Mouse (Mus musculus) liver, embryonic 13.5 days (tissue): Measurements from ENCODE around the gene Aoc3. TPM values are rescaled to one million over a fixed set of nuclear protein-coding genes. Genes with fewer than 3 reads are reported as not detected.
"Not testable (repeated sequence)": the region's sequence is repeated elsewhere in the genome, so short reads cannot be mapped to it uniquely, and the experiment has no call there.

Experiments used
- ATAC-seq: fragments of 200-750 bp; cut with Nextera tagmentation; 2 replicates; pipeline ENCODE4 v1.8.0; 2017; ENCODE audit warnings: low read depth, mild to moderate bottlenecking, moderate number of reproducible peaks, moderate library complexity
- DNase-seq: peaks from one replicate; pipeline ENCODE4 v3.0.0; 2022
- H3K27ac ChIP-seq: fragments of 300-500 bp; sonication (generic); 2 replicates; pipeline ENCODE4 v1.5.1; 2015; ENCODE audit warnings: moderate library complexity, mild to moderate bottlenecking, inconsistent platforms
- H3K27me3 ChIP-seq: fragments of 300-500 bp; sonication (generic); 2 replicates; pipeline ENCODE4 v1.6.1; 2015; ENCODE audit warnings: mild to moderate bottlenecking, inconsistent platforms
- H3K36me3 ChIP-seq: fragments of 300-500 bp; sonication (generic); 2 replicates; pipeline ENCODE4 v1.6.1; 2015; ENCODE audit warnings: mild to moderate bottlenecking, inconsistent platforms
- H3K4me1 ChIP-seq: fragments of 300-500 bp; sonication (generic); replicated peaks from 2 replicates; pipeline ENCODE4 v1.6.1; 2015; ENCODE audit warnings: inconsistent platforms
- H3K4me2 ChIP-seq: fragments of 300-500 bp; sonication (generic); 2 replicates; pipeline ENCODE4 v1.6.1; 2015; ENCODE audit warnings: inconsistent platforms, mild to moderate bottlenecking, moderate library complexity
- H3K4me3 ChIP-seq: fragments of 300-500 bp; sonication (generic); replicated peaks from 2 replicates; pipeline ENCODE4 v1.5.1; 2015; ENCODE audit warnings: mild to moderate bottlenecking, inconsistent platforms
- H3K9ac ChIP-seq: fragments of 300-500 bp; sonication (generic); 2 replicates; pipeline ENCODE4 v1.6.1; 2015; ENCODE audit warnings: mild to moderate bottlenecking, inconsistent platforms
- H3K9me3 ChIP-seq: fragments of 300-500 bp; sonication (generic); replicated peaks from 2 replicates; pipeline ENCODE4 v1.6.1; 2016; ENCODE audit warnings: inconsistent platforms
- WGBS: fragments of 180-500 bp; shearing (Covaris S2); methylation state at CpG from one replicate; pipeline ENCODE4 v1.1.7; 2015; ENCODE audit not compliant: insufficient replicate concordance; 5-methylcytosine and 5-hydroxymethylcytosine counted together
- polyA plus RNA-seq: library from polyadenylated mRNA; unstranded; fragments of >200 nt; fragmentation: Nextera tagmentation; extraction: Ambion mirVana; gene quantifications from 2 replicates; pipeline ENCODE4 v1.2.1, GENCODE M21; 2015

Gene Aoc3
- polyA plus RNA-seq, 1 experiment from 2014 or later, result 0.07 TPM

GRCm38 (mm10) chr11:101328941-101329635 is 1.3 kb upstream of the Aoc3 start:
- ATAC-seq (no peak), DNase-seq (no peak)
- H3K27ac ChIP-seq, result no peak overlapping the region
- H3K36me3 ChIP-seq, result peaks cover 39% of the 10 kb centered on the region
- no peak overlapping the region for H3K4me3 ChIP-seq
- H3K4me2 ChIP-seq, result no peak overlapping the region
- no peaks in the 10 kb centered on the region for H3K9me3 ChIP-seq
- peaks cover 4% of the 10 kb centered on the region; the same call in 1 of the 2 replicates for H3K4me1 ChIP-seq
- WGBS, result 81% methylated on average over 6 of the region's 6 CpGs
- H3K9ac ChIP-seq, result no peak overlapping the region
- no peaks in the 10 kb centered on the region for H3K27me3 ChIP-seq

- not testable (repeated sequence) for H3K9ac ChIP-seq, H3K4me2 ChIP-seq, H3K27me3 ChIP-seq, DNase-seq, ATAC-seq, H3K4me3 ChIP-seq, H3K9me3 ChIP-seq
- WGBS, result 69% methylated on average over 6 of the region's 6 CpGs
- Histone ChIP-seq H3K36me3 (peaks cover 20% of the 10 kb centered on the region), H3K27ac (0 out of 2 replicates have a peak overlapping the region, but pooled peaks have one; percentile 19), H3K4me1 (peaks cover 10% of the 10 kb centered on the region)
Observed at GRCm38 (mm10) chr11:101330961-101331360, 556 bp downstream of the Aoc3 start.

DNA sequence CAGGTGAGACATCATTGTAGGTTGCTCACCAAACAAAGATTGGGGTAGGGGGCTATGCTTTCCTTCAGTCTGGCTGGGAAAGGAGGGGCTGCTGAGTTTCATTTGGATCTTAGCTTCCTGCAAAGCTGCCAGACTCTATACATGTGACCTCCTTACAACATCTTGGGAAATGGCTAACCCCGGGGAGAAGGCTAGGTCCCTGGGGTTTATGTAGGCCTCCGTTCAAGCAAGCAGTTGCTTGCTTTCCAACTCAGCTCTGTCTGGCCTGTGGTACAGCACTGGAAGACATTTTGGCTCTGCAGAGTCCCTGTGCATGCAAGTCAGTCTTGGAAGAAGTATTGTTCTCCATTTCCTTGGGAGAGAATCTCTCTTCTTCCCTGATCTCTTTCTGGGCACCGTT is 2.1 kb downstream of the Aoc3 start:
- Histone ChIP-seq H3K27ac (no peak overlapping the region), H3K36me3 (peaks cover 12% of the 10 kb centered on the region; the same call in 1 of the 2 replicates), H3K4me1 (peaks cover 17% of the 10 kb centered on the region), H3K27me3 (no peaks in the 10 kb centered on the region), H3K9ac (no peak overlapping the region), H3K4me2 (no peak overlapping the region), H3K4me3 (no peak overlapping the region), H3K9me3 (no peaks in the 10 kb centered on the region)
- DNase-seq, result no peak
- whole genome bisulfite sequencing, result 83% methylated on average over 3 of the region's 3 CpGs
- ATAC-seq, result no peak

DNA sequence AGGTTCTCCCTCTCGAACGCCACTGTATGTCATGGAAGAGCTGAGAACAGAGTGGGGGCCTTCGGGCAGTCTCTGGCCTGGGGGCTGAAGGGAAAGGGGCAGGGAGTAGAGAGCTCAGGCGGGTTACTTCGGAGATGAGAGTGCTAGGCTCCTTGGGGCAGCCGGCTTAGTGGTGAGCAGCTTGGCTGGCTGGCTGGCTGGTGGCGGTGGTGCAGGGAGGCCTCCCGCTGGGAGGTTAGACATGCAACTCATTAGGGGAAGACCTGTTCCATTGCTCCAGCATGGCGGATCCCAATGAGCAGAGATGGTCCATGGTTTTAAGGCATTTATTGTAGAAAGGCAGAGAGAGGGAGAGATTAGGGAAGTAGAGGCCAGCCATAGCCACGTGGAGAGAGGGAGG is 3.6 kb downstream of the Aoc3 start:
- no peak overlapping the region for H3K9ac ChIP-seq
- no peaks in the 10 kb centered on the region for H3K27me3 ChIP-seq
- ATAC-seq (no peak), DNase-seq (no peak)
- 61% methylated on average over 10 of the region's 10 CpGs for WGBS
- H3K4me1 ChIP-seq, result peaks cover 30% of the 10 kb centered on the region
- no peak overlapping the region for H3K27ac ChIP-seq
- peaks cover 1% of the 10 kb centered on the region; the same call in 1 of the 2 replicates for H3K36me3 ChIP-seq
- H3K4me2 ChIP-seq, result no peak overlapping the region
- H3K9me3 ChIP-seq, result no peaks in the 10 kb centered on the region
- no peak overlapping the region for H3K4me3 ChIP-seq

DNA sequence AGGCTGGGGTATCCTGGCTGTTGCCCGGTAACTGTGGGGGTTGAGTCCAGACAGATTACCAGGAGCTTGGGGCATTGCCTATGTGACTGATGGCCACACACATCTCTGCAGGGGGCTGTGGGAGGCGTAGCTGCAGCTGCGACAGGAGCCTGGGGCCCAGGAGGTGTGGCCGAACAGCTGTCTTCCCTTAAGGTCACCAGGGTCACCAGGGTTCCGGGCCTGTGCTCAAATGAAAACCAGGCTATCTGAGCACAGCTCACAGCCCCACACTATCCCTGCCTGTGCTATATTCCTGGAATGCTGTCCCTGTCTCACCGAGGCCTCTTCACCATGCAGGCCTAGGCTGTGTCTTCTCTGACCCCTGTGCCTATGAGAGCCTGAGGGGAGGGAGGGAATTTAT is 4.1 kb downstream of the Aoc3 start:
- no peak overlapping the region for H3K9ac ChIP-seq
- ATAC-seq (no peak), DNase-seq (no peak)
- no peaks in the 10 kb centered on the region for H3K36me3 ChIP-seq
- H3K27me3 ChIP-seq, result no peaks in the 10 kb centered on the region
- no peak overlapping the region for H3K4me2 ChIP-seq
- 43% methylated on average over 6 of the region's 6 CpGs for WGBS
- no peak overlapping the region for H3K27ac ChIP-seq
- H3K4me1 ChIP-seq, result peaks cover 30% of the 10 kb centered on the region
- no peaks in the 10 kb centered on the region for H3K9me3 ChIP-seq
- H3K4me3 ChIP-seq, result no peak overlapping the region

GRCm38 (mm10) chr11:101335685-101336084 is 5.3 kb downstream of the Aoc3 start:
- H3K4me3 ChIP-seq, result no peak overlapping the region
- DNase-seq (no peak), ATAC-seq (no peak)
- no peaks in the 10 kb centered on the region for H3K27me3 ChIP-seq
- no peak overlapping the region for H3K27ac ChIP-seq
- H3K9ac ChIP-seq, result no peak overlapping the region
- H3K9me3 ChIP-seq, result no peaks in the 10 kb centered on the region
- WGBS, result 71% methylated on average over 9 of the region's 9 CpGs
- no peak overlapping the region for H3K4me2 ChIP-seq
- no peaks in the 10 kb centered on the region for H3K36me3 ChIP-seq
- H3K4me1 ChIP-seq, result peaks cover 30% of the 10 kb centered on the region

GRCm38 (mm10) chr11:101338123-101338760 is 7.8 kb downstream of the Aoc3 start:
- H3K36me3 ChIP-seq, result no peaks in the 10 kb centered on the region
- H3K27ac ChIP-seq, result peak overlapping the region; percentile 24; the same call in 1 of the 2 replicates
- H3K9me3 ChIP-seq, result no peaks in the 10 kb centered on the region
- H3K4me2 ChIP-seq, result peak overlapping the region; percentile 58
- H3K4me1 ChIP-seq, result peaks cover 30% of the 10 kb centered on the region
- 3% methylated on average over 9 of the region's 9 CpGs for WGBS
- 0 out of 2 replicates have a peak overlapping the region, but pooled peaks have one; percentile 11 for H3K9ac ChIP-seq
- peak; percentile 94 for ATAC-seq
- no peaks in the 10 kb centered on the region for H3K27me3 ChIP-seq
- DNase-seq, result peak; percentile 64
- peak overlapping the region; percentile 16; the same call in 1 of the 2 replicates for H3K4me3 ChIP-seq

- DNase-seq (no peak), ATAC-seq (no peak)
- Histone ChIP-seq H3K27ac (no peak overlapping the region), H3K27me3 (peaks cover 5% of the 10 kb centered on the region; the same call in 1 of the 2 replicates), H3K9me3 (no peaks in the 10 kb centered on the region), H3K9ac (no peak overlapping the region), H3K4me1 (0 out of 2 replicates have a peak, but pooled peaks cover 2% of the 10 kb centered on the region), H3K4me3 (no peak overlapping the region), H3K36me3 (no peaks in the 10 kb centered on the region), H3K4me2 (no peak overlapping the region)
- WGBS, result 58% methylated on average over 10 of the region's 10 CpGs
Observed at GRCm38 (mm10) chr11:101347083-101347775, 16.8 kb downstream of the Aoc3 start.

- Histone ChIP-seq H3K4me1 (0 out of 2 replicates have a peak, but pooled peaks cover 2% of the 10 kb centered on the region), H3K9ac (no peak overlapping the region), H3K36me3 (no peaks in the 10 kb centered on the region), H3K27ac (no peak overlapping the region), H3K4me3 (no peak overlapping the region), H3K4me2 (no peak overlapping the region), H3K9me3 (no peaks in the 10 kb centered on the region), H3K27me3 (peaks cover 5% of the 10 kb centered on the region; the same call in 1 of the 2 replicates)
- no peak for DNase-seq
- no peak for ATAC-seq
- WGBS, result 56% methylated on average over 7 of the region's 7 CpGs
Observed at GRCm38 (mm10) chr11:101348774-101349173, 18.4 kb downstream of the Aoc3 start.

- Histone ChIP-seq H3K4me3 (no peak overlapping the region), H3K4me1 (0 out of 2 replicates have a peak, but pooled peaks cover 2% of the 10 kb centered on the region), H3K9me3 (no peaks in the 10 kb centered on the region), H3K9ac (no peak overlapping the region), H3K36me3 (no peaks in the 10 kb centered on the region), H3K4me2 (no peak overlapping the region), H3K27me3 (peaks cover 5% of the 10 kb centered on the region; the same call in 1 of the 2 replicates), H3K27ac (no peak overlapping the region)
- ATAC-seq (no peak), DNase-seq (no peak)
- WGBS, result 54% methylated on average over 3 of the region's 3 CpGs
Observed at GRCm38 (mm10) chr11:101349216-101349615, 18.8 kb downstream of the Aoc3 start.

DNA sequence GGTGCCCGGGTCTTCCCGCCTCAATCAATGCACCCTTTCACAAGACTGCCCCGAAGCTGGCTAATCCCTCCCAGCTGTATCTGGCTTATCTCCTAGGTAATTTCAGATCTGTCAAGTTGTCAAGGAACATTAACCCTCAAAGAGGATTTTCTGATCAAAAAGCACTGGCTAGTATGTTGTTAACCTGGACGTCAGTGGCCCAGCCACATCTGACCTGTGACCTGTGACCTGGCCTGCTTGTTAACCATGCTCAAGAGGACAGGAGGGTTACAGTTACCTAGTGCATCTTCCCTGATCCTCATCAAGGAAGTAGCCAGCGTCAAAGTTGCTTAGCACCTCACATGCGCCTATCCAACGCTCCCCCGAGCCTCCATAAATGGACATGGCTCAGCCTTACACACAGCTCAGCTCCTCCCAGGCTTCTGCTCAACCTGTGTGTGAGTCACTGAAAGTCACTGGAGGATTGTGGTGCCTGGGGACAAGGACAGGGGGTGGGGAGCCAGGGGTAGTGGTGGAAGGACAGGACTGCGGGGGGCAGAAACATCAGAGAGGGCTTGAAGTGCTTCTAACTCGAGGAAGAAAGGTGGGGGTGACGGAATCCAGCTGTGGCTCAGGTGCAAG is 20.8 kb downstream of the Aoc3 start:
- no peak overlapping the region for H3K27ac ChIP-seq
- H3K36me3 ChIP-seq, result no peaks in the 10 kb centered on the region
- H3K4me3 ChIP-seq, result no peak overlapping the region
- peaks cover 5% of the 10 kb centered on the region; the same call in 1 of the 2 replicates for H3K27me3 ChIP-seq
- H3K9me3 ChIP-seq, result no peaks in the 10 kb centered on the region
- no peak for ATAC-seq
- 55% methylated on average over 11 of the region's 11 CpGs for WGBS
- no peak overlapping the region for H3K9ac ChIP-seq
- 0 out of 2 replicates have a peak, but pooled peaks cover 2% of the 10 kb centered on the region for H3K4me1 ChIP-seq
- no peak for DNase-seq
- H3K4me2 ChIP-seq, result no peak overlapping the region
